Mouse (Mus musculus): ENCODE results near the gene 1700123O20Rik.
A peak's percentile ranks its signal among the peaks of the same experiment; 100 is the strongest.

The 1700123O20Rik gene

GRCm38 (mm10) chr14:54676290-54676689 is 9.7 kb upstream of the 1700123O20Rik start:
- DNase-seq (ENCODE audit: low read depth, low spot score), result no peak

GRCm38 (mm10) chr14:54678657-54679304 is 7.2 kb upstream of the 1700123O20Rik start:
- DNase-seq (ENCODE audit: low read depth, low spot score), result no peak

GRCm38 (mm10) chr14:54682396-54682795 is 3.6 kb upstream of the 1700123O20Rik start:
- peak; percentile 45 for DNase-seq (ENCODE audit: low read depth, low spot score)

- no peak for DNase-seq (ENCODE audit: low read depth, low spot score)
These were observed 545 bp upstream of the 1700123O20Rik start for GRCm38 (mm10) chr14:54685471-54685870.

GRCm38 (mm10) chr14:54686522-54687143 is 617 bp downstream of the 1700123O20Rik start, which contains the start of gene Acin1:
TSS of gene Acin1 (minus strand) at chr14:54686931.
- peak; percentile 100 for DNase-seq (ENCODE audit: low read depth, low spot score)

DNA sequence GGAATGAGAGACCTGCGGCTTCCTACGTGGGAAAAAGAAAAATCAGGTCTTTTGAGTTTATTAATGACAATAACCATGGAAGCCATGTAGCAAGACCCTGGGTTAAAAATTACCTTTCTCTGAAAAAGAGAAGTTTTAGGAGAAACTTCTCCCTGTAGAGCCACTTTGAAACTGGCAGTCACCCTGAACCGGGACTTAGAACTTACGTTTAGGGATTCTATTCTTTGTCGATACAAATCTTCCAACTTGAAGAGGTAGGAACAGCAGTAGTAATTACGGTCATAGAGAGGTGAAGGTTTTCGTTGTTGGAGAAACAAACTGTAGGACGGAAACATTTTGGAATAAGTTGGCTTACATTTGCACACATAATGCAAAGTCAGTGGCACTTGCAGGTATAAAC is 1.2 kb downstream of the 1700123O20Rik start:
- DNase-seq (ENCODE audit: low read depth, low spot score), result no peak

GRCm38 (mm10) chr14:54695042-54695441 is 9.0 kb downstream of the 1700123O20Rik start:
- no peak for DNase-seq (ENCODE audit: low read depth, low spot score)

GRCm38 (mm10) chr14:54696752-54697151 is 10.7 kb downstream of the 1700123O20Rik start:
- no peak for DNase-seq (ENCODE audit: low read depth, low spot score)

DNA sequence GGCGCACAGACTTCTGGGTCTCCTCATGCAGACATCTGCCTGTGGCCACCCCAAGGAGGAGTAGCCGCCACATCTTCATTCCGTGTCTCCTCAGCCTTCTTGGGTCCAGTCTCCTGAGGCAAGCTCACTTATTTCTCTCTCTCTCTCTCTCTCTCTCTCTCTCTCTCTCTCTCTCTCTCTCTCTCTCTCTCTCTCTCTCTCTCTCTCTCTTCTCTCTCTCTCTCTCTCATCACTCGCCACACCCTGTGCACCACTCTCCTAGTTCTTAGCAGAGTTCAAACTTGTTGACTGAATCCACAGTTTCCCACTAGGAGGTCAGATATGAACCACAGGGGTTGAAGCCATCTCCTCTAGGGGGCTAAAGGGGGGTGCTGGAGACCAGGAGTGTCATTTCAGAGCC is 12.7 kb downstream of the 1700123O20Rik start, which contains the start of gene Gm29776:
Gm29776 (minus strand) TSS at position 101 of the 400 bp plus-strand sequence.
- no peak for DNase-seq (ENCODE audit: low read depth, low spot score)

DNA sequence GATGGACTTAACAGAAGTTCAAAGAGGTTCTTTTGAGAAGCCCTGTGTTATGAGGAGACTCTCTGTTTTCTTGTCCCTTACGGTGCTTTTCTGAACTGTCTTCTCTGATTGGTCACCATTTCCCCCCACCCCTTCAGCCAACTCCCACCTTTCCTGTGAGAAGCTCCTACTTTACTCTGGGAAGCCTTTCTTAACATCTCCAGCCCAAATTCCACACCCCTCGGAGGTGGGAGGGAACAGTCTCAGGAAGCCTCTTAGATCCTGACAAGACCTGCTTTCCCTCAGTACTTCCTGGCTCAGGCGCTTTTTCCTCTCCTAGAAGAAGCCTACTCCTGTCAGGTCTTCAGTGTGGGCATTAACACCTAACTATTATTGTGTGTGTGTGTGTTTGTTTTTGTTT is 13.6 kb downstream of the 1700123O20Rik start:
- DNase-seq (ENCODE audit: low read depth, low spot score), result no peak

DNA sequence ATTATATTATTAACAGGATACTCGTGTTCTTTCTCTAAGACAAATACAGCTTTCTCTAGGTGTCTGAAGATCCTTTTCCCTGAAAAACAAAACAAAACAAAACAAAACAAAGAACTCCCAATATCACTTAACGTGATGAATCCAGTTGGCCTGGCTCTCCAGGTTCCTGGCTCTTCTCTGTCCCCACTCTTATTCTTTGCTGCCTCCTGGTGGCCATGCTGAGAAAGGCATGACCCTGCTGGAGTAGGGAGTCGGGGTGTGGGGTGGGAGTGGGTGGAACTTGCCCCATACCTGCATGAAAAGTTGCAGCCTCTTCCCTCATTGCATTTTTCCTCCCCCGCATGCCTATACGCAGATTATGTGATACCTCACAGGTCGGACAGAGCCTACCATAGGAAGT is 15.3 kb downstream of the 1700123O20Rik start:
- peak; percentile 90 for DNase-seq (ENCODE audit: low read depth, low spot score)

DNA sequence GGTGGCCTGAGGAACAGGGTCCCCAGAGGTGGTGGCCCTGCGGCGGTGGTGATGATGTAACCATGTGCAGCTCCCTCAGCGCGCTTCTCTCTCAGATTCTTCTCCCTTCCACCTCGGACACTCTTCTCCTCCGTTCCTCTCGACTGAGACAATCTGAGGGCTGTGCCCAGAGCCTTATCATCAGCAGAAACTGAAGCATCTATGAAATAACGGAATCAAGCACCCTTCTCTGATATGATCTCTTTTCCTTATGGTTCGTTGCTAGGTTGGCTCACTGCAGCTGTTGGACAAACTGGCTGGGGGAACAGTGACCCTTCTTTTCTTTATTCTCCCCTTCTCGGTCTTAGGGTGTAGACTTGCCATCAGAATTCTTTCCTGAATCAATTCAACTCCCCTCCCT is 17.2 kb downstream of the 1700123O20Rik start:
- no peak for DNase-seq (ENCODE audit: low read depth, low spot score)

DNA sequence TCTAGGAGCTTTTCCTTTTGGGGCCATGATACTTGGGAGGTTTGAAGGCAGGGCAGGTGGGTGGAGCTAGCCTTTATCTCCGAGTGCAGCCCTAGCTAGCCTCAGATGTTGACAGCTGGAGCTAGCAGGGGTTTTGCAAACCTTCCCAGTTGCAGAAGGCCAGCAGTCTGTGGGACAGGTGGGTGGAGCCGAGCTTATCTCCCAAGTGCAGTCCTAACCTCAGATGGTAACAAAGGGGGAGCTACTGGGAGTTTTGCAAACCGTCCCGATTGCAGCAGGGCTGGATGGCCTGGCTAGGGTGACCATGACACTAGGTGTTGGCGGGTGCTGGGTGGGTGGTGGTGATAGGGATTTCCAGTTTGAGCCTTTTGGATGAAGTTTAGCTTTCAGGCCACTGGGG is 19.8 kb downstream of the 1700123O20Rik start:
- no peak for DNase-seq (ENCODE audit: low read depth, low spot score)

DNA sequence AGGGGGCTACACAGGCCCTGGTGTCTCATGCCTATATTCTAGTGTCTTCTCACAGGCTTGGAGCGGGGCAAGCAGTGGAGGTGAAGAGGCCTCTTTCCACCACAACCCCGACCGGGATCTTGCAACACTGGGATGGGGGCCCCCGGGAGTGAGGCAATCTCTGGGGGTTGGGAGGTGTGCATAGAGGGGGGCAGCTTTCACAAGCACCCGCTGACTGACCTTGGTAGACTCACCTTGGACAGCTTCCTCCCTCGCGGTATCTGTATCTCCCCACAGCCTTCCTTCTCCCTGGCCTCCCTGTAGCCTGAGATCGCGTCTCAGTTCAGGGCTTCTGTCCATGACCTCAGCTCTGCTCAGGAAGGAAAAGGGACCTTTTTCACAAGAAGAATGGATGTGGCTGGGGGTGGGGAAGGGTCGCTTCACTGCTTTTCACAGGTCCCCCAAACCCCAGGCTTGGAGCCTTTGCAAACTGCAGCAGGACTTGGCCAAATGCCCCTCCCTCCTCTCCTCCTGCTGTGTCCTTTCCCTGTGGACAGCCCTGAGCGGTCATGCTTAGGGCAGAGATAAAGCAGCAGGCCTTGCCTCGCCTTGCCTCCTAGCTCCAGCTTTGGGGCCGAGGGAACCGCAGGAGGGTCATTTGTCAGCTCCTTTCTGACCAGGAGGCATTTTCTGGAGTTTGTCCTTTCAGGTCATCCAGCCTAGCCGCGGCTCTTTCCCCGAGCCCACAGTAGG is 20.7 kb downstream of the 1700123O20Rik start:
- no peak for DNase-seq (ENCODE audit: low read depth, low spot score)

- no peak for DNase-seq (ENCODE audit: low read depth, low spot score)
These were observed 23.0 kb downstream of the 1700123O20Rik start for GRCm38 (mm10) chr14:54709054-54709453.

GRCm38 (mm10) chr14:54712074-54712473 is 26.1 kb downstream of the 1700123O20Rik start, which contains the start of gene Cebpe:
TSS of gene Cebpe (minus strand) at chr14:54712174.
- no peak for DNase-seq (ENCODE audit: low read depth, low spot score)

- no peak for DNase-seq (ENCODE audit: low read depth, low spot score)
These were observed 26.8 kb downstream of the 1700123O20Rik start for GRCm38 (mm10) chr14:54712861-54713260.

DNA sequence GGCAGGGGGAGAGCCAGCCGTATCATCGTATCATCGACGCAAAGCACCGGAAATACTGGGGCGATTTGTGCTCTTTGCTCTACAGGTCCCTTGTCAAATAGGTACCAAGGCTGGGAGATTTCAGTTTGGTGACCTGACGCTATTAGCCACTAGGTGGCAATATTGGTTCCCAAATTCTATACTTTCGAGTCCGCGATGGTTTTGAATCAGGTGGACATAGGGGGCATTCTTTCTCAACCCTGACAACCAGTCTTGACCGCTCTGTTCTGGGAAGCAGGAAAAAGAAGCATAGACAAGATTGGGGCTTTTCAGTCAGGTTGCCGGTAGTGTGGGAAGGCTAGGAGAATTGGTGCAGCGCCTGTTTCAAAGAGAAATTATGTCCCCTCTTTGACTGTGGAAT is 28.1 kb downstream of the 1700123O20Rik start:
- DNase-seq (ENCODE audit: low read depth, low spot score), result peak; percentile 82

DNA sequence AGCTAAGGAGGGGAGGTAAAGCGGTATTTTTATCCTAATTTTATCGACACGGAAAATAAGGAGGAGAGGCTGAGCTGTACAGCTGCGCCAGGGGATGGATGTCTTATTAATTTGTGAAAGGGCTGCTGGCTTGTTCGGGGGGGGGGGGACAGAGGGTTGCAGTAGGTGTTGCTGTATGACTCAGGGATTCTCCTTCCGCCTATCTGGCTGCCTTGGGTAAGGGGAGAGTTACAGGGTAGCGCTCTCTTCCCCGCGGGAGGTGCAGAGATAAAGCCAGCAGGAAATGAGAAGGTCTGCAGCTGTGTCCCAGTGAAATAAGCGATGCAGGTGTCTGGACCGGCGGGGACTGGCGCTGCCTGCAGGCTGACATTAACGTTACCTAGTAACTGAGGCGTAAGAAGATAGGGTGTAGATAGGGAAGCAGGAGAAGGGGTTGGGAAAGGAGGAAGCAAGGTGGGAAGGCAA is 28.6 kb downstream of the 1700123O20Rik start:
- peak; percentile 51 for DNase-seq (ENCODE audit: low read depth, low spot score)

GRCm38 (mm10) chr14:54715402-54715801 is 29.4 kb downstream of the 1700123O20Rik start:
- no peak for DNase-seq (ENCODE audit: low read depth, low spot score)

GRCm38 (mm10) chr14:54720041-54720440 is 34.0 kb downstream of the 1700123O20Rik start:
- DNase-seq (ENCODE audit: low read depth, low spot score), result no peak

DNA sequence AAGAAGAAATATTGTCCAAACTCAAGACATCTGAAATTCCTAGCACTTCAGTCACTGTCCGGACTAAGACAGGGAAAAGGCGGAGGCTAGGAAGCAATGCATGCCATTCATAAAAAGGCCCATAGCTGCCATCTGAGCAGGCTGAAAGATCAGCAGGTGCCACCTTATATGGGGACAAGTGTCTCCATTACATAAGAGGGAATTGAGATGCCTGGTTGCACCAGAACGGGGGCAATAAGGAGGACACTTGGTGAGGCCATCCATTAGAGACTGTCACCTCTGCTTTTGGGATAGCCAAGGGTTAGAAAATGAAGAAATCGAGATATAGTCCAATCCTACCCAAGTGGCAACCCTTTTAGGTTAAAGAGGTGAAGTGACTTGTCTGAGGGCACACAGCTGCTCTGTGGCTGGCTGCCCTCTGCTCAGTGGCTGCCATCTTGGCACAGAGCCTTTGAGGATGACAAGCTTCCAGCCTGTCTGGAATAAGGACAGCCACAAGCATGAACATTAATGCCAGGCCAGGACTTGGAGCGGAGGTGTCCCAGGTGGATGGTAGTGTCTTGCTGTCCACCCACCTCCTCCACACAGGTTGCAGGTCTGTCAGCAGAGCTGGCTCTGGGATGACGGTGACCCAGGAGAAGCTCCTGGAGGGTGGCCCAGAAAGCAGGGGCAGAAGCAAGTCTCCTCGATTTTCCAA is 34.8 kb downstream of the 1700123O20Rik start:
- DNase-seq (ENCODE audit: low read depth, low spot score), result no peak
